Mouse (Mus musculus) erythroblast, embryonic 14.5 days (primary cell): ENCODE data around the gene Olfr76.

Source experiments
- GATA1 ChIP-seq: IDR thresholded peaks from 2 replicates; pipeline ENCODE4 v1.6.1; 2012; ENCODE audit warnings: low read length, inconsistent platforms, mixed read lengths
- TAL1 ChIP-seq: IDR thresholded peaks from 3 replicates; pipeline ENCODE4 v1.6.1; 2012; ENCODE audit warnings: low read length, inconsistent platforms, mixed read lengths

DNA sequence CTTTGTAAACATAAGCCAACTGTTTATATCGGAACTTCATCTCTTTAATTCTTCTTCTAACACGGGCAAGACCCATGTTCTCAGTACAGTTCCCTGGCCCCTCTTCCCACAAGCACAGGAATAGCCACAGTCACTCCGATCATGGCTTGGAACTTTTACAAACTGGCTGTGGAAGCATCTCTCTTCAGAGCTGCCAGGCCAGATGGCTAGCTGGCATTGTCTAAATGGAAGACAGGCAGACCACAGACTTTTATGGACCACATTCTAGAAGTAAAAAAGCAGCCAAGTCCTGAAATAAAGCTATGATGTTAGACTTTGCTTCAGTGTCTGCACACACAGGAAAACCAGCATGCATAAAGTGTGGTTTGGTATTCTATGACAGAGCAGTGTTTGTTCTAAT lies 22.4 kb upstream of the Olfr76 start:
- TF ChIP-seq TAL1, result no peak
- no peak for TF ChIP-seq GATA1
